Mouse (Mus musculus): ENCODE data around the gene Ppp4r4. TPM values are rescaled to one million over a fixed set of nuclear protein-coding genes. Genes with fewer than 3 reads are reported as not detected.

Ppp4r4 gene
- polyA plus RNA-seq, 1 experiment, result 0.12 TPM

GRCm38 (mm10) chr12:103515638-103516037, 16.4 kb upstream of the Ppp4r4 start:
- WGBS, result 92% methylated on average over 4 of the region's 4 CpGs
- DNase-seq, result no peak
- no peaks in the 10 kb centered on the region for H3K36me3 ChIP-seq (ENCODE audit: control insufficient read depth, insufficient read depth, low read length)
- no peaks in the 10 kb centered on the region for H3K27me3 ChIP-seq (ENCODE audit: control insufficient read depth, insufficient read depth, low read length)
- H3K27ac ChIP-seq (ENCODE audit: control insufficient read depth, insufficient read depth, low read length), result no peak overlapping the region
- H3K4me3 ChIP-seq (ENCODE audit: control insufficient read depth, insufficient read depth, low read length), result no peak overlapping the region
- no peaks in the 10 kb centered on the region for H3K4me1 ChIP-seq (replicated peaks; ENCODE audit: control insufficient read depth, insufficient read depth, low read length)
- TF ChIP-seq CTCF (IDR thresholded peaks at IDR 0.05; ENCODE audit: borderline replicate concordance, control insufficient read depth, extremely low read depth, insufficient read depth, low read length, poor library complexity) (no peak), POLR2A (IDR thresholded peaks at IDR 0.05; ENCODE audit: control insufficient read depth, extremely low read depth, insufficient read depth, low read length, poor library complexity) (no peak)

GRCm38 (mm10) chr12:103518640-103519039, 13.4 kb upstream of the Ppp4r4 start:
- Histone ChIP-seq H3K36me3 (ENCODE audit: control insufficient read depth, insufficient read depth, low read length) (no peaks in the 10 kb centered on the region), H3K4me3 (ENCODE audit: control insufficient read depth, insufficient read depth, low read length) (no peak overlapping the region), H3K27ac (ENCODE audit: control insufficient read depth, insufficient read depth, low read length) (no peak overlapping the region), H3K4me1 (replicated peaks; ENCODE audit: control insufficient read depth, insufficient read depth, low read length) (no peaks in the 10 kb centered on the region), H3K27me3 (ENCODE audit: control insufficient read depth, insufficient read depth, low read length) (no peaks in the 10 kb centered on the region)
- TF ChIP-seq CTCF (IDR thresholded peaks at IDR 0.05; ENCODE audit: borderline replicate concordance, control insufficient read depth, extremely low read depth, insufficient read depth, low read length, poor library complexity), result no peak
- no peak for TF ChIP-seq POLR2A (IDR thresholded peaks at IDR 0.05; ENCODE audit: control insufficient read depth, extremely low read depth, insufficient read depth, low read length, poor library complexity)
- 92% methylated on average over 6 of the region's 6 CpGs for WGBS
- DNase-seq, result no peak

- 93% methylated on average over 2 of the region's 2 CpGs for WGBS
- TF ChIP-seq POLR2A (IDR thresholded peaks at IDR 0.05; ENCODE audit: control insufficient read depth, extremely low read depth, insufficient read depth, low read length, poor library complexity) (no peak), CTCF (IDR thresholded peaks at IDR 0.05; ENCODE audit: borderline replicate concordance, control insufficient read depth, extremely low read depth, insufficient read depth, low read length, poor library complexity) (no peak)
- Histone ChIP-seq H3K4me3 (ENCODE audit: control insufficient read depth, insufficient read depth, low read length) (no peak overlapping the region), H3K4me1 (replicated peaks; ENCODE audit: control insufficient read depth, insufficient read depth, low read length) (peaks cover 8% of the 10 kb centered on the region), H3K27ac (ENCODE audit: control insufficient read depth, insufficient read depth, low read length) (no peak overlapping the region), H3K36me3 (ENCODE audit: control insufficient read depth, insufficient read depth, low read length) (no peaks in the 10 kb centered on the region), H3K27me3 (ENCODE audit: control insufficient read depth, insufficient read depth, low read length) (peaks cover 4% of the 10 kb centered on the region)
- no peak for DNase-seq
These were observed 1.5 kb upstream of the Ppp4r4 start for GRCm38 (mm10) chr12:103530596-103530995.

DNA sequence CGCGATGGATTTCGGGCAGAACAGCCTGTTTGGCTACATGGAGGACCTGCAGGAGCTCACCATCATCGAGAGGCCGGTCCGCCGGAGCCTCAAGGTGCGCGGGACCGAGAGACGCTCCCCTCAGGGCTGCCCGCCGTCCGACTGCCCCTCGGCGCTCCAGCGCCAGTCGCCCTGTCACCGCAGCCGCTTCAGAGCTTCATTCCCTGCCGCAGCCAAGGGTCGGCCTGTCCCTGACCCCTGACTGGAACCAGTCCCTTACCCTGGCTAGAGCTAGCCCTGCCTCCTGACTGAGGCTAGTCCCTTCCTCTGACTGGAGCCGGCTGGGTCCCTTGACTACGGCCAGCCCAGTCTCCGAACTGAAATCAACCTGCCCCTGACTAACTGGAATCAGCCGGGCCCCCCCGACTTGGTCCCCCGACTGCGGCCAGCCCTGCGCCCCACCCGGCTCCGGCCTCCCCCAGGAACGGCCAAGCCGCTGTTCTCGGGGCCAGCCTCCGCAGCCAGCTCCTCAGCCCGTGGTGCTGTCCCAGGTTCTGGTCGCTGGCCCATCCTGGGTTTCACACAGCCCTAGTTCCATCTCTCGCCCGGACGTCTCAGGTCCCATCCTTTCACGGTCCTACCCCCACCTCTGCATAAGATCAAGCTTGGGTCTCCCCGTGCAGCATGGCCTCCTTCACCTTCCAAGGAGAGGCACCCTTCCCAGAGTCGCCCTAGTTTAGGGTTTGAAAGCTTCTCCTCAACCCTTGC, 739 bp downstream of the Ppp4r4 start:
- peak; percentile 4 for DNase-seq
- TF ChIP-seq CTCF (IDR thresholded peaks at IDR 0.05; ENCODE audit: borderline replicate concordance, control insufficient read depth, extremely low read depth, insufficient read depth, low read length, poor library complexity) (no peak), POLR2A (IDR thresholded peaks at IDR 0.05; ENCODE audit: control insufficient read depth, extremely low read depth, insufficient read depth, low read length, poor library complexity) (no peak)
- Histone ChIP-seq H3K4me1 (replicated peaks; ENCODE audit: control insufficient read depth, insufficient read depth, low read length) (peaks cover 8% of the 10 kb centered on the region), H3K27ac (ENCODE audit: control insufficient read depth, insufficient read depth, low read length) (no peak overlapping the region), H3K36me3 (ENCODE audit: control insufficient read depth, insufficient read depth, low read length) (no peaks in the 10 kb centered on the region), H3K4me3 (ENCODE audit: control insufficient read depth, insufficient read depth, low read length) (peak overlapping the region; percentile 28), H3K27me3 (ENCODE audit: control insufficient read depth, insufficient read depth, low read length) (peaks cover 4% of the 10 kb centered on the region)
- WGBS, result 4% methylated on average over 44 of the region's 44 CpGs

DNA sequence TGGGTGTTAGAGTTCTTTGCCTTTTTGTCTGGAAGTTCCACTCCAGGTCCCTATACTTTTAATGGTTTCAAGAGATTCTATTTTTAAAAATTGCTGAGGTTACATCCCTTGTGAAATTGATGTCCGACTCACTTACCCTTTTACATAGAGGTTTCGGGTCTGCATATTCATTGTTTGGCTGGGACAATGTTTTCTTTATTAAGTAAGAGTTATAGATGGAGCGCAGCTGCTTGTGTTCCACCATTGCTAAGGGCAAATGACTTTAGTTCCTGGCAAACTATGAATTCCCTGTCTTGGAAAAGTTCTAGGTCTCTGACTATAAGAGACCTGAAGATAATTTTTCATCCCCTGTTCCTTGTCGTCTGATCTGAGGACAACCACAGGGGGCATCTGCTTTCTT, 8.3 kb downstream of the Ppp4r4 start:
- Histone ChIP-seq H3K4me1 (replicated peaks; ENCODE audit: control insufficient read depth, insufficient read depth, low read length) (no peaks in the 10 kb centered on the region), H3K36me3 (ENCODE audit: control insufficient read depth, insufficient read depth, low read length) (no peaks in the 10 kb centered on the region), H3K4me3 (ENCODE audit: control insufficient read depth, insufficient read depth, low read length) (no peak overlapping the region), H3K27ac (ENCODE audit: control insufficient read depth, insufficient read depth, low read length) (no peak overlapping the region), H3K27me3 (ENCODE audit: control insufficient read depth, insufficient read depth, low read length) (no peaks in the 10 kb centered on the region; the same call in 1 of the 2 replicates)
- WGBS, result 83% methylated on average over 4 of the region's 4 CpGs
- TF ChIP-seq CTCF (IDR thresholded peaks at IDR 0.05; ENCODE audit: borderline replicate concordance, control insufficient read depth, extremely low read depth, insufficient read depth, low read length, poor library complexity), result no peak
- no peak for TF ChIP-seq POLR2A (IDR thresholded peaks at IDR 0.05; ENCODE audit: control insufficient read depth, extremely low read depth, insufficient read depth, low read length, poor library complexity)
- DNase-seq, result no peak

DNA sequence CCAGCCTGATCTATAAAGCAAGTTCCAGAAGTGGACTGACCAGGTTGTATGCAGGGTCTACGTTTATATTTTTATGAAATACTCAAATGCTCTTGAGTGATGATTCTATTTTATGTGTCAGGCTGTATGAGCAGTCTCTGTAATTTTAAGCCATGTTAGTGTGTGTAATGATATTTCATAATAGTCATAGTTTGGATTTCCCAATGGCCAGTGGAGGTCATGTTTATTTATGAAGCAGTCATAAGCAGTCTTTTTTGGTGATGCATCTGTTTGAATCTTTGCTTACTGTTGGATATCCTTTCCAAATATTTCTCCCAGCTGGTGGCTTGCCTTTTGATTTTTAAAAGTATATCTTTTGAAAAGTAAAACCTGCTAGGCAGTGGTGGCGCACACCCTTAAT, 11.3 kb downstream of the Ppp4r4 start:
- Histone ChIP-seq H3K4me1 (replicated peaks; ENCODE audit: control insufficient read depth, insufficient read depth, low read length) (no peaks in the 10 kb centered on the region), H3K27me3 (ENCODE audit: control insufficient read depth, insufficient read depth, low read length) (no peaks in the 10 kb centered on the region), H3K4me3 (ENCODE audit: control insufficient read depth, insufficient read depth, low read length) (no peak overlapping the region), H3K36me3 (ENCODE audit: control insufficient read depth, insufficient read depth, low read length) (no peaks in the 10 kb centered on the region), H3K27ac (ENCODE audit: control insufficient read depth, insufficient read depth, low read length) (no peak overlapping the region)
- no peak for TF ChIP-seq CTCF (IDR thresholded peaks at IDR 0.05; ENCODE audit: borderline replicate concordance, control insufficient read depth, extremely low read depth, insufficient read depth, low read length, poor library complexity)
- TF ChIP-seq POLR2A (IDR thresholded peaks at IDR 0.05; ENCODE audit: control insufficient read depth, extremely low read depth, insufficient read depth, low read length, poor library complexity), result no peak
- no peak for DNase-seq
- 90% methylated on average over 2 of the region's 2 CpGs for WGBS

All from thymus, adult 2 months (tissue).